Comparison of ENCODE assay signal across 25 mouse cellular contexts in genomic region chr10:44981913-44982312, GRCm38 (mm10).
"Had no signal": no experiment of that assay in that cellular context is flagged by ENCODE, and none has a peak within 500 bp of the region (broad histone marks: within the 10 kb centered on the region; RNA-seq: fewer than 3 reads in every experiment).

No protein-coding gene starts in this region.

- H3K27ac ChIP-seq: limb, embryonic 10.5 days; limb, embryonic 13.5 days; liver, embryonic 12.5 days; liver, embryonic 15.5 days; lung, embryonic 15.5 days; midbrain, embryonic 10.5 days; midbrain, embryonic 13.5 days; neural tube, embryonic 13.5 days; stomach, embryonic 15.5 days had no signal

- H3K4me3 ChIP-seq: limb, embryonic 10.5 days; limb, embryonic 13.5 days; liver, embryonic 12.5 days; liver, embryonic 15.5 days; lung, embryonic 15.5 days; megakaryocyte, embryonic 14.5 days; midbrain, embryonic 10.5 days; midbrain, embryonic 13.5 days; myocyte; neural tube, embryonic 13.5 days; stomach, embryonic 15.5 days had no signal

- H3K4me1 ChIP-seq: liver, embryonic 12.5 days; liver, embryonic 15.5 days; megakaryocyte, embryonic 14.5 days; midbrain, embryonic 10.5 days; midbrain, embryonic 13.5 days; neural tube, embryonic 13.5 days; stomach, embryonic 15.5 days had no signal

- H3K27me3 ChIP-seq: liver, embryonic 12.5 days; liver, embryonic 15.5 days; lung, embryonic 15.5 days; midbrain, embryonic 13.5 days; neural tube, embryonic 13.5 days; stomach, embryonic 15.5 days had no signal

- ATAC-seq: intestine, embryonic 16.5 days; liver, embryonic 12.5 days; midbrain, embryonic 13.5 days; midbrain, embryonic 16.5 days had no signal

- H3K4me2 ChIP-seq: limb, embryonic 13.5 days; liver, embryonic 12.5 days; liver, embryonic 15.5 days; lung, embryonic 15.5 days; midbrain, embryonic 13.5 days; neural tube, embryonic 13.5 days; stomach, embryonic 15.5 days had no signal

- H3K36me3 ChIP-seq: limb, embryonic 10.5 days; limb, embryonic 13.5 days; liver, embryonic 12.5 days; liver, embryonic 15.5 days; lung, embryonic 15.5 days; midbrain, embryonic 10.5 days; midbrain, embryonic 13.5 days; neural tube, embryonic 13.5 days; stomach, embryonic 15.5 days had no signal

- DNase-seq: kidney, adult 18-20 months; kidney, adult 9 months; kidney, postnatal 14 days; kidney, postnatal 4 days; layer of hippocampus, adult 9-11 months; liver; retina, postnatal 1 day; right cerebral cortex, postnatal 25 days; spleen, adult 18-20 months; thymus, adult 18-20 months; thymus, postnatal 14 days; thymus, postnatal 4 days had no signal

- H3K9ac ChIP-seq: limb, embryonic 13.5 days; liver, embryonic 12.5 days; liver, embryonic 15.5 days; lung, embryonic 15.5 days; midbrain, embryonic 13.5 days; neural tube, embryonic 13.5 days; stomach, embryonic 15.5 days had no signal

- H3K9me3 ChIP-seq: limb, embryonic 10.5 days; liver, embryonic 12.5 days; liver, embryonic 15.5 days; lung, embryonic 15.5 days; megakaryocyte, embryonic 14.5 days; midbrain, embryonic 10.5 days; midbrain, embryonic 13.5 days; neural tube, embryonic 13.5 days; stomach, embryonic 15.5 days had no signal
